Mouse (Mus musculus) bone marrow, adult 2 months (tissue): Measurements from ENCODE around the gene Jade1.

Experiments
- CTCF ChIP-seq: fragments of 200-500 bp; IDR thresholded peaks from 2 replicates; pipeline ENCODE4 v1.5.1; 2011; ENCODE audit warnings: low read length, control low read depth; ENCODE audit not compliant: control insufficient read depth, insufficient read depth
- POLR2A ChIP-seq: fragments of 200-500 bp; IDR thresholded peaks from 2 replicates; pipeline ENCODE4 v1.6.1; 2011; ENCODE audit warnings: low read depth, mild to moderate bottlenecking, control low read depth, low read length, borderline replicate concordance; ENCODE audit not compliant: control insufficient read depth

DNA sequence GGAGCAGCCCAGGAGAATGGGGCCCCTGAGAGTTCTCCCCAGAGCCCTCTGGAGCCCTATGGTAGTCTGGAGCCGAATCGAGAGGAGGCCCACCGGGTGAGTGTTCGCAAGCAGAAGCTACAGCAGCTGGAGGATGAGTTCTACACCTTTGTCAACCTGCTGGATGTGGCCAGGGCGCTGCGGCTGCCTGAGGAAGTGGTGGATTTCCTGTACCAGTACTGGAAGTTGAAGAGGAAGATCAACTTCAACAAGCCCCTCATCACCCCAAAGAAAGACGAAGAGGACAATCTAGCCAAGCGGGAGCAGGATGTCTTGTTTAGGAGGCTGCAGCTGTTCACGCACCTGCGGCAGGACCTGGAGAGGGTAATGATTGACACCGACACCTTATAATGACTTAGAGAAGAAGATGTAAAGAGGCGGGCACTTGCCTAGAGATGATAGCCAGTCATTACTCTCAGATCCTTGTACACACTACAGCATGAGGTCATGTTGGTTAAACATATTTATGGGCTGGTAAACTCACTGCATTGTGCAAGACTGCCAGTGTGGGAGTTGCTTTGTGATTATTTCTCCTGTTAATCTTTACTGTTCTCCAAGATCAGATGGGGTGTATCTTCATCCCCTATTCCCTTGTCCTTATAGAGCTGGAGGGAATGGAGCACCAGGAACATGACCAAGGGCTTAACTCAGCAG, 49.2 kb downstream of the Jade1 start:
- no peak for TF ChIP-seq CTCF
- no peak for TF ChIP-seq POLR2A
